Mouse (Mus musculus) heart, embryonic 12.5 days (tissue): ENCODE measurements around the gene Isg20l2. TPM values are rescaled to one million over a fixed set of nuclear protein-coding genes. Genes with fewer than 3 reads are reported as not detected.

Experiments used
- ATAC-seq: fragments of 200-750 bp; cut with Nextera tagmentation; 2 replicates; pipeline ENCODE4 v1.8.0; 2017; ENCODE audit warnings: moderate TSS enrichment, moderate library complexity; ENCODE audit not compliant: insufficient number of reproducible peaks, low FRiP score
- H3K27ac ChIP-seq: fragments of 300-500 bp; sonication (generic); 2 replicates; pipeline ENCODE4 v1.5.1; 2016; ENCODE audit warnings: mild to moderate bottlenecking, moderate library complexity; ENCODE audit not compliant: poor library complexity, severe bottlenecking
- H3K27me3 ChIP-seq: fragments of 300-500 bp; sonication (generic); replicated peaks from 2 replicates; pipeline ENCODE4 v1.6.1; 2016; ENCODE audit warnings: mild to moderate bottlenecking, moderate library complexity
- H3K36me3 ChIP-seq: fragments of 300-500 bp; sonication (generic); 2 replicates; pipeline ENCODE4 v1.6.1; 2016; ENCODE audit warnings: mild to moderate bottlenecking, moderate library complexity
- H3K4me1 ChIP-seq: fragments of 300-500 bp; sonication (generic); replicated peaks from 2 replicates; pipeline ENCODE4 v1.6.1; 2016; ENCODE audit warnings: mild to moderate bottlenecking
- H3K4me2 ChIP-seq: fragments of 300-500 bp; sonication (generic); 2 replicates; pipeline ENCODE4 v1.6.1; 2016; ENCODE audit warnings: mild to moderate bottlenecking, moderate library complexity
- H3K4me3 ChIP-seq: fragments of 300-500 bp; sonication (generic); 2 replicates; pipeline ENCODE4 v1.5.1; 2016; ENCODE audit warnings: mild to moderate bottlenecking
- H3K9ac ChIP-seq: fragments of 300-500 bp; sonication (generic); 2 replicates; pipeline ENCODE4 v1.6.1; 2016; ENCODE audit warnings: mild to moderate bottlenecking, moderate library complexity
- H3K9me3 ChIP-seq: fragments of 300-500 bp; sonication (generic); replicated peaks from 2 replicates; pipeline ENCODE4 v1.6.1; 2016; ENCODE audit warnings: mild to moderate bottlenecking, moderate library complexity
- WGBS: fragments of 180-500 bp; shearing (Covaris S2); methylation state at CpG from one replicate; pipeline ENCODE4 v1.1.7; 2016; 5-methylcytosine and 5-hydroxymethylcytosine counted together
- polyA plus RNA-seq: library from polyadenylated mRNA; unstranded; fragments of >200 nt; fragmentation: Nextera tagmentation; extraction: Ambion mirVana; gene quantifications from 2 replicates; pipeline ENCODE4 v1.2.1, GENCODE M21; 2016

Isg20l2 gene
- polyA plus RNA-seq, 1 experiment from 2014 or later, result 36.4 TPM

- H3K9ac ChIP-seq, result no peak overlapping the region
- peaks cover 49% of the 10 kb centered on the region for H3K36me3 ChIP-seq
- no peaks in the 10 kb centered on the region for H3K9me3 ChIP-seq
- H3K4me2 ChIP-seq, result no peak overlapping the region
- ATAC-seq, result no peak
- no peak overlapping the region for H3K27ac ChIP-seq
- no peaks in the 10 kb centered on the region for H3K27me3 ChIP-seq
- peaks cover 31% of the 10 kb centered on the region for H3K4me1 ChIP-seq
- 90% methylated on average over 10 of the region's 10 CpGs for WGBS
- no peak overlapping the region for H3K4me3 ChIP-seq
Observed at GRCm38 (mm10) chr3:87913891-87914290, 16.2 kb upstream of the Isg20l2 start.

DNA sequence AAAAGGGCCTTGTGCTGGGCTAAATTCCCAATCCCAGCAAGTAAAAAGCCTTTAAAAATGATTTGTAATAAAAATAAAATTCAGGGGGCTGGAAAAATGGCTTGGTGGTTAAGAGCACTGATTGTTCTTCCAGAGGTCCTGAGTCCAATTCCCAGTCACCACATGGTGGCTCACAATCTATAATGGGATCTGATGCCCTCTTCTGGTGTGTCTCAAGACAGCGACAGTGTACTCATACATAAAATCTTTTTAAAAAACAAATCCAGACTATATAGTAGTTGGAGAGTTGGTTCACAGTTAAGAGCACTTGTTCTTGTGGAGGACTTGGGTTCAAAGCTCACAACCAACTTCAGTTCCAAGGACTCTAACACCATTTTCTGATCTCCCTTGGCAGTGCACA is 13.1 kb upstream of the Isg20l2 start:
- 97% methylated on average over 1 of the region's 1 CpGs for WGBS
- no peak overlapping the region for H3K27ac ChIP-seq
- H3K4me3 ChIP-seq, result no peak overlapping the region
- H3K9ac ChIP-seq, result no peak overlapping the region
- H3K36me3 ChIP-seq, result peaks cover 52% of the 10 kb centered on the region
- H3K9me3 ChIP-seq, result no peaks in the 10 kb centered on the region
- no peak overlapping the region for H3K4me2 ChIP-seq
- H3K27me3 ChIP-seq, result no peaks in the 10 kb centered on the region
- H3K4me1 ChIP-seq, result peaks cover 12% of the 10 kb centered on the region
- ATAC-seq, result no peak

GRCm38 (mm10) chr3:87918551-87918950 is 11.6 kb upstream of the Isg20l2 start:
- no peak overlapping the region; the same call in 1 of the 2 replicates for H3K4me2 ChIP-seq

GRCm38 (mm10) chr3:87919336-87920108 is 10.6 kb upstream of the Isg20l2 start, which contains the start of gene Mrpl24:
Gene Mrpl24, plus strand, starts transcription at chr3:87919506.
- under 1% methylated on average over 30 of the region's 30 CpGs for WGBS
- peak within 1 kb of the TSS; percentile 90 for H3K4me2 ChIP-seq
- H3K36me3 ChIP-seq, result peaks cover 59% of the 10 kb centered on the region
- H3K27ac ChIP-seq, result peak within 1 kb of the TSS; percentile 81
- no peaks in the 10 kb centered on the region for H3K27me3 ChIP-seq
- peak; percentile 74 for ATAC-seq
- H3K9ac ChIP-seq, result peak within 1 kb of the TSS; percentile 87
- peaks cover 9% of the 10 kb centered on the region for H3K4me1 ChIP-seq
- H3K9me3 ChIP-seq, result no peaks in the 10 kb centered on the region
- peak within 1 kb of the TSS; percentile 77 for H3K4me3 ChIP-seq

More at GRCm38 (mm10) chr3:87918551-87918950, 11.6 kb upstream of the Isg20l2 start:
- peaks cover 59% of the 10 kb centered on the region for H3K36me3 ChIP-seq
- H3K4me1 ChIP-seq, result peaks cover 9% of the 10 kb centered on the region
- H3K4me3 ChIP-seq, result no peak overlapping the region
- H3K27me3 ChIP-seq, result no peaks in the 10 kb centered on the region
- no peak for ATAC-seq
- H3K27ac ChIP-seq, result no peak overlapping the region
- 91% methylated on average over 1 of the region's 1 CpGs for WGBS
- H3K9ac ChIP-seq, result no peak overlapping the region
- no peaks in the 10 kb centered on the region for H3K9me3 ChIP-seq

DNA sequence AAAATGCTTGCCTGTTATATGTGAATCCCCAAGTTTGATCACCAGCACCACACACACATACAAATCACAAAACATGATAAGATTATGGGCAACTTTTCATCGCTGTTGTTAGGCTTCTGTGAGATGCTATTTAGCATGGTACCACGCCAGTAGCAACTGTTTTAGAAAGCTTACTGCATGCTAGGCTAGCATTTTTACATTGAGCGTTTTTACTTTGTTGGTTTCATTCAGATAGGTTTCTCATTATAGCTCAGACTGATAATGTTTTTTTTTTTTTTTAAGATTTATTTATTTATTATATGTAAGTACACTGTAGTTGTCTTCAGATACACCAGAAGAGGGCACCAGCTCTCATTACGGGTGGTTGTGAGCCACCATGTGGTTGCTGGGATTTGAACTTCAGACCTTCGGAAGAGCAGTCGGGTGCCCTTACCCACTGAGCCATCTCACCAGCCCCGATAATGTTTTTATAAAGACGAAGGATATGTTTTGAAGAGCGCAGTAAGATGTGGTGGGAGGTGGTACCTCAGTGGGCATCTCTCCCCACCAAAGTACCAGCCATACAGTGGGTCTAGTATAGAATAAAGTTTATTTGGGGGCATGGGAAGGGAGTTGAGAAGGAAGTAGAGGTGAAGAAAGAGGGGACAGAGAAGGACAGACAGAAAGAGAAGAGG is 9.7 kb upstream of the Isg20l2 start:
- Histone ChIP-seq H3K9ac (0 out of 2 replicates have a peak overlapping the region, but pooled peaks have one; percentile 87), H3K27ac (no peak overlapping the region), H3K9me3 (no peaks in the 10 kb centered on the region), H3K4me2 (peak overlapping the region; percentile 90), H3K27me3 (no peaks in the 10 kb centered on the region), H3K4me3 (peak overlapping the region; percentile 77), H3K4me1 (peaks cover 9% of the 10 kb centered on the region), H3K36me3 (peaks cover 59% of the 10 kb centered on the region)
- no peak for ATAC-seq
- WGBS, result 59% methylated on average over 9 of the region's 9 CpGs

DNA sequence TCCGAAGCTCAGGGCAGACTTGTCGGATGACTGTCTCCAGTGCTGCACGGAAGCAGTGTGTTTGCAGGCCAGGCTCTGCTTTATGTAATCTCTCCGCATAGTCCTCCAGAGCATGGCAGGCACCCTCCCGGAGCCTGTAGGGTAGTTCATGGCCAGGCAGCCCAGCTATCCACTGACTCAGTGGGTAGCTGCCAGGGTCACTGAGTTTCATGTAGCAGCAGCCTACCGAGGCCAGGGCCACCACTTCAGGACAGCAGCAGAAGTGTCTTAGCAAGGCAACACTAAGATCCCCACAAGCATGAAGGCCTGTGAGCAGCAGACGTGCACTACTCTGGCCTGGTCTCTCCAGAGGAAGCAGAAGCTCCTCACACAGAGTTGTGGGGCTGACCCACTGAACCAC is 5.1 kb upstream of the Isg20l2 start:
- Histone ChIP-seq H3K4me1 (peaks cover 16% of the 10 kb centered on the region), H3K4me2 (no peak overlapping the region), H3K27me3 (no peaks in the 10 kb centered on the region), H3K4me3 (no peak overlapping the region), H3K9ac (no peak overlapping the region), H3K9me3 (no peaks in the 10 kb centered on the region), H3K36me3 (peaks cover 59% of the 10 kb centered on the region), H3K27ac (no peak overlapping the region)
- WGBS, result 85% methylated on average over 7 of the region's 7 CpGs
- ATAC-seq, result no peak

- H3K4me1 ChIP-seq, result peaks cover 22% of the 10 kb centered on the region
- ATAC-seq, result no peak
- 91% methylated on average over 5 of the region's 5 CpGs for WGBS
- no peak overlapping the region for H3K9ac ChIP-seq
- H3K36me3 ChIP-seq, result peaks cover 62% of the 10 kb centered on the region
- H3K9me3 ChIP-seq, result no peaks in the 10 kb centered on the region
- H3K27ac ChIP-seq, result no peak overlapping the region
- H3K27me3 ChIP-seq, result no peaks in the 10 kb centered on the region
- H3K4me3 ChIP-seq, result no peak overlapping the region
- no peak overlapping the region for H3K4me2 ChIP-seq
Observed at GRCm38 (mm10) chr3:87927452-87927851, 2.7 kb upstream of the Isg20l2 start.

DNA sequence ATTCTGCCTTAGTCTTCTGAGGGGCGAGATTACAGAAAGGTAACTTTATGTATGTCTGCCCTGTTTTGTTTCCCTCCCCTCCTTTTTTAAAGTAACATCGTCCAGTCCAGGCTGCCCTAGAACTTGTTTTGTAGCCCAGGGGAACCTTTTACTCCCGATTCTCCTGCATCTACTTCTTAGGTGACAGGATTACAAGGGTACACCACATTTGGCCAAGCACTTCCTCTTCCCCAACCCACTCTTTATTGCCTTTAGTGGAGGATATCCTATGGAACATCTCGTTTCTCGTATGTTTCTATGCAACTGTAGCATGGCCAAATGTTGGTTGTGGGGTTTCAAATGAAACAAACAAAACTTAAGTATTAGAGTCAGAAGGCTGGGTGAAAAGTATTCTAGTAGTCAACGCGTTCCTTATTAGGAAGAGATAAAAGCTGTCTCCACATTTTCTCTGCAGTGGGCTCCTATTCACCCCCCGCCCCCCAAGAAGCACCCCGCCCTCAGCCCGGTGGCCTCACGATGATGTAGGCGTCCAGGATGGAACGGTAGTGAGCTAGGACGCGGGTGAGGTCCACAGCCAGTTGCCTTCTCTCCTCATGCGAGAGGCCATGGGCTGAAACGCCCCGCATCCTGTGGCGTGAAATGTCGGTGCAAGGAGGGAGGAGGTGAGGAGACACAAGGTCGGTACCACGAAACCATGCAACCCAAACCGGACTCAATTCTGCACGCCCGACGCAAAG is 605 bp upstream of the Isg20l2 start:
- Histone ChIP-seq H3K27ac (peak overlapping the region; percentile 52), H3K9ac (peak overlapping the region; percentile 87), H3K27me3 (no peaks in the 10 kb centered on the region), H3K4me1 (peaks cover 23% of the 10 kb centered on the region), H3K4me3 (peak overlapping the region; percentile 86), H3K9me3 (no peaks in the 10 kb centered on the region), H3K36me3 (peaks cover 56% of the 10 kb centered on the region), H3K4me2 (peak overlapping the region; percentile 82)
- WGBS, result 5% methylated on average over 26 of the region's 26 CpGs
- peak; percentile 31 for ATAC-seq

GRCm38 (mm10) chr3:87934026-87934425 is 3.9 kb downstream of the Isg20l2 start:
- Histone ChIP-seq H3K9ac (no peak overlapping the region), H3K4me3 (no peak overlapping the region), H3K9me3 (no peaks in the 10 kb centered on the region), H3K4me2 (no peak overlapping the region), H3K27ac (no peak overlapping the region), H3K36me3 (peaks cover 62% of the 10 kb centered on the region), H3K4me1 (peaks cover 28% of the 10 kb centered on the region), H3K27me3 (no peaks in the 10 kb centered on the region)
- 84% methylated on average over 5 of the region's 5 CpGs for WGBS
- ATAC-seq, result no peak

- H3K27me3 ChIP-seq, result no peaks in the 10 kb centered on the region
- no peak overlapping the region for H3K27ac ChIP-seq
- ATAC-seq, result no peak
- H3K9ac ChIP-seq, result no peak overlapping the region
- 65% methylated on average over 4 of the region's 4 CpGs for WGBS
- peaks cover 24% of the 10 kb centered on the region for H3K4me1 ChIP-seq
- H3K9me3 ChIP-seq, result no peaks in the 10 kb centered on the region
- no peak overlapping the region for H3K4me3 ChIP-seq
- no peak overlapping the region for H3K4me2 ChIP-seq
- peaks cover 66% of the 10 kb centered on the region for H3K36me3 ChIP-seq
Observed at GRCm38 (mm10) chr3:87934501-87934900, 4.4 kb downstream of the Isg20l2 start.

DNA sequence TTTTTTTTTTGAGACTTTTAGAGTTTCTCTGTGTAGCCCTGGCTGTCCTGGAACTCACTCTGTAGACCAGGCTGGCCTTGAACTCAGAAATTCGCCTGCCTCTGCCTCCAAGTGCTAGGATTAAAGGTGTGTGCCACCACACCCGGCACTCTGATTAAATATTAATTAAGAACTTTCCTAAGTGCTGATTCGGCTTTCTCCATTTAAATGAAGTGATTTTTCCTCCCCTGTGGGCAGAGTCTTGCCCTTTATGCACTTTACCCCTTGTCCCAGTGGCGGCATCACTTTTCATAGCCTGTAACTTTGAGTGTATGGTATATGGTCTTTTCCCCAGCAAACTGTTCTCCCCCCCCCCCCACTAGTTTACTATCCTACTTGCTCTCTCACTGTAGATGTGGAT is 5.1 kb downstream of the Isg20l2 start:
- Histone ChIP-seq H3K36me3 (peaks cover 73% of the 10 kb centered on the region), H3K27me3 (no peaks in the 10 kb centered on the region), H3K9ac (no peak overlapping the region), H3K27ac (no peak overlapping the region), H3K4me1 (peaks cover 24% of the 10 kb centered on the region), H3K4me3 (no peak overlapping the region), H3K9me3 (no peaks in the 10 kb centered on the region), H3K4me2 (no peak overlapping the region)
- no peak for ATAC-seq
- 86% methylated on average over 4 of the region's 4 CpGs for WGBS
